8 mouse cellular contexts compared by ENCODE assay signal in the genomic region with DNA sequence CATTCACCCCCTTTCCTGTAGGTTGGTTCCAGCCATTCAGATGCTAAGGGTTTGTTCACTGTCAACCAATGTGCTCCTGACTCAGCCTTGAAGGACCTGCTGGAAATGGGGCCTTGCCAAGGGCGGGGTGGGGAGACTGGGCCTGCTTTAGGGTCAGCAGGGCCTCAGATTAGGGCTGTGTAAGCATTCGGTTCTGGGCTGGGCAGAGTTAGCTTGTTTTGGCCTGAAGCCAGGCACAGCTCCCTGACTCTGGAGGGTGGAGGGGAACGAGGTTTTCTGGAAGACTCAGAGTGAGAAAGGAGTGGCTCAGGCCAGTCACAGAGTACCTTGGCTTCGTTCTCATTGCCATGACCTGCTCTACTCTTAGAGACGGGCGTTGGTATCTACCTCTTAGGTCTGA. TPM values are rescaled to one million over a fixed set of nuclear protein-coding genes. Genes with fewer than 3 reads are reported as not detected.
DNase-seq lines count a peak whose midpoint lies in the region; ATAC-seq lines count a peak whose summit lies in the region.

No protein-coding gene starts in this region.

- H3K27me3 ChIP-seq in midbrain, embryonic 15.5 days (replicated peaks): no peaks in the 10 kb centered on the region
- H3K27me3 ChIP-seq in midbrain, embryonic 11.5 days (ENCODE audit: control insufficient read depth, insufficient read depth, low read length): no peaks in the 10 kb centered on the region
- peaks cover 30% of the 10 kb centered on the region for H3K27me3 ChIP-seq in heart, embryonic 12.5 days (replicated peaks)

- peaks cover 6% of the 10 kb centered on the region; the same call in 1 of the 2 replicates for H3K36me3 ChIP-seq in midbrain, embryonic 15.5 days (replicated peaks)
- H3K36me3 ChIP-seq in midbrain, embryonic 11.5 days (ENCODE audit: control insufficient read depth, insufficient read depth, low read length): no peaks in the 10 kb centered on the region
- H3K36me3 ChIP-seq in heart, embryonic 12.5 days: no peaks in the 10 kb centered on the region

- H3K4me3 ChIP-seq in midbrain, embryonic 15.5 days: no peak overlapping the region
- no peak overlapping the region for H3K4me3 ChIP-seq in midbrain, embryonic 11.5 days (ENCODE audit: low read depth, low read length)
- no peak overlapping the region for H3K4me3 ChIP-seq in heart, embryonic 12.5 days

- no peak overlapping the region for H3K9ac ChIP-seq in midbrain, embryonic 15.5 days
- H3K9ac ChIP-seq in midbrain, embryonic 11.5 days (ENCODE audit: low read length): no peak overlapping the region
- H3K9ac ChIP-seq in heart, embryonic 12.5 days: no peak overlapping the region

- H3K4me1 ChIP-seq in midbrain, embryonic 15.5 days: peaks cover 24% of the 10 kb centered on the region
- H3K4me1 ChIP-seq in midbrain, embryonic 11.5 days (ENCODE audit: control insufficient read depth, insufficient read depth, low read length): peaks cover 13% of the 10 kb centered on the region
- H3K4me1 ChIP-seq in heart, embryonic 12.5 days (replicated peaks): peaks cover 15% of the 10 kb centered on the region

- no peak overlapping the region for H3K27ac ChIP-seq in midbrain, embryonic 15.5 days
- no peak overlapping the region for H3K27ac ChIP-seq in midbrain, embryonic 11.5 days (ENCODE audit: low read depth, low read length)
- no peak overlapping the region for H3K27ac ChIP-seq in heart, embryonic 12.5 days (ENCODE audit: poor library complexity, severe bottlenecking)

- 69% methylated on average over 6 of the region's 6 CpGs for WGBS in midbrain, embryonic 15.5 days
- 71% methylated on average over 6 of the region's 6 CpGs for WGBS in midbrain, embryonic 11.5 days
- 45% methylated on average over 6 of the region's 6 CpGs for WGBS in heart, embryonic 12.5 days
- WGBS in large intestine, adult 2 months: 21% methylated on average over 6 of the region's 6 CpGs

- DNase-seq in midbrain, embryonic 11.5 days (ENCODE audit: low spot score, missing footprints): no peak
- DNase-seq in large intestine, adult 2 months (ENCODE audit: low read depth, low spot score): peak; percentile 62
- DNase-seq in urinary bladder, postnatal 10 days (ENCODE audit: low spot score): peak; percentile 18
- DNase-seq in right cerebral cortex, adult 18-20 months: no peak
- no peak for DNase-seq in right cerebral cortex, postnatal 14 days
- DNase-seq in spleen, adult 12 weeks (ENCODE audit: low spot score): no peak

- no peaks in the 10 kb centered on the region for H3K9me3 ChIP-seq in midbrain, embryonic 15.5 days
- no peaks in the 10 kb centered on the region for H3K9me3 ChIP-seq in midbrain, embryonic 11.5 days (ENCODE audit: control insufficient read depth, low read length)
- H3K9me3 ChIP-seq in heart, embryonic 12.5 days (replicated peaks): no peaks in the 10 kb centered on the region

- peak; percentile 31 for ATAC-seq in midbrain, embryonic 15.5 days (replicated peaks)
- no peak for ATAC-seq in midbrain, embryonic 11.5 days (ENCODE audit: low FRiP score)
- ATAC-seq in heart, embryonic 12.5 days (ENCODE audit: insufficient number of reproducible peaks, low FRiP score): peak; percentile 82

- no peak overlapping the region for H3K4me2 ChIP-seq in midbrain, embryonic 15.5 days
- no peak overlapping the region for H3K4me2 ChIP-seq in midbrain, embryonic 11.5 days
- no peak overlapping the region for H3K4me2 ChIP-seq in heart, embryonic 12.5 days

RNA-seq across cellular contexts. Expression of a gene that starts 35.9 kb away (rescaled TPM):
- polyA plus RNA-seq in midbrain, embryonic 15.5 days (2015; fragmentation: Nextera tagmentation; extraction: Ambion mirVana): 50.3 and 52.6 TPM in 2 replicates
- polyA plus RNA-seq in midbrain, embryonic 11.5 days (2014; fragmentation: Nextera tagmentation; extraction: Ambion mirVana): 17.6 and 20.4 TPM in 2 replicates
- 6.2 and 6.5 TPM in 2 replicates for polyA plus RNA-seq in heart, embryonic 12.5 days (2016; fragmentation: Nextera tagmentation; extraction: Ambion mirVana)
- polyA plus RNA-seq in large intestine, adult 2 months (2012; rRNA removed): 2.2 and 2.7 TPM in 2 replicates

Comparison
In these comparisons a context has a peak if more than half of its experiments do, and no peak if none do; other contexts are left out.
1. DNase-seq: peak in large intestine, adult 2 months (single experiment) and urinary bladder, postnatal 10 days (single experiment); none in midbrain, embryonic 11.5 days (single experiment), right cerebral cortex, adult 18-20 months (single experiment), right cerebral cortex, postnatal 14 days (single experiment) and spleen, adult 12 weeks (single experiment).